Mouse (Mus musculus): ENCODE measurements around the gene Ccnd2. TPM values are rescaled to one million over a fixed set of nuclear protein-coding genes. Genes with fewer than 3 reads are reported as not detected.

The Ccnd2 gene
- polyA plus RNA-seq, 2 experiments, result 143 to 1,147 TPM

- DNase-seq (ENCODE audit: low spot score) (peak; percentile 96), ATAC-seq (ENCODE audit: low FRiP score, low read depth) (peak; percentile 14; the same call in 1 of the 2 replicates)
- Histone ChIP-seq H3K9me3 (ENCODE audit: control insufficient read depth, low read length) (no peaks in the 10 kb centered on the region), H3K4me2 (replicated peaks; ENCODE audit: low read depth, low read length, severe bottlenecking) (peak overlapping the region; percentile 95), H3K36me3 (ENCODE audit: control insufficient read depth, insufficient read depth, low read length) (peaks cover 45% of the 10 kb centered on the region), H3K4me3 (replicated peaks; ENCODE audit: low read length) (peak overlapping the region; percentile 87), H3K4me1 (ENCODE audit: control insufficient read depth, insufficient read depth, low read length) (peaks cover 35% of the 10 kb centered on the region), H3K27ac (replicated peaks; ENCODE audit: low read depth, low read length) (no peak overlapping the region), H3K27me3 (ENCODE audit: control insufficient read depth, insufficient read depth, low read length) (no peaks in the 10 kb centered on the region), H3K9ac (ENCODE audit: low read depth, low read length, severe bottlenecking) (no peak overlapping the region)
- TF ChIP-seq POLR2A (IDR thresholded peaks at IDR 0.05; ENCODE audit: borderline replicate concordance, extremely low read depth, insufficient read depth, insufficient read length), result no peak
- WGBS, result 2% methylated on average over 4 of the region's 4 CpGs
These were observed 4.3 kb downstream of the Ccnd2 start for GRCm38 (mm10) chr6:127147665-127148064.

- 84% methylated on average over 3 of the region's 3 CpGs for WGBS
- no peak for TF ChIP-seq POLR2A (IDR thresholded peaks at IDR 0.05; ENCODE audit: borderline replicate concordance, extremely low read depth, insufficient read depth, insufficient read length)
- Histone ChIP-seq H3K36me3 (ENCODE audit: control insufficient read depth, insufficient read depth, low read length) (peaks cover 52% of the 10 kb centered on the region), H3K9me3 (ENCODE audit: control insufficient read depth, low read length) (no peaks in the 10 kb centered on the region), H3K4me1 (ENCODE audit: control insufficient read depth, insufficient read depth, low read length) (peaks cover 29% of the 10 kb centered on the region), H3K4me2 (replicated peaks; ENCODE audit: low read depth, low read length, severe bottlenecking) (no peak overlapping the region; the same call in 1 of the 2 replicates), H3K27me3 (ENCODE audit: control insufficient read depth, insufficient read depth, low read length) (no peaks in the 10 kb centered on the region), H3K4me3 (replicated peaks; ENCODE audit: low read length) (no peak overlapping the region), H3K9ac (ENCODE audit: low read depth, low read length, severe bottlenecking) (no peak overlapping the region), H3K27ac (replicated peaks; ENCODE audit: low read depth, low read length) (no peak overlapping the region)
- DNase-seq (ENCODE audit: low spot score) (no peak), ATAC-seq (ENCODE audit: low FRiP score, low read depth) (no peak)
These were observed 5.6 kb downstream of the Ccnd2 start for GRCm38 (mm10) chr6:127146322-127146947.

GRCm38 (mm10) chr6:127145464-127146190 is 6.4 kb downstream of the Ccnd2 start:
- DNase-seq (ENCODE audit: low spot score) (no peak), ATAC-seq (ENCODE audit: low FRiP score, low read depth) (no peak)
- H3K27me3 ChIP-seq (ENCODE audit: control insufficient read depth, insufficient read depth, low read length), result no peaks in the 10 kb centered on the region
- no peak for TF ChIP-seq POLR2A (IDR thresholded peaks at IDR 0.05; ENCODE audit: borderline replicate concordance, extremely low read depth, insufficient read depth, insufficient read length)
- H3K4me3 ChIP-seq (replicated peaks; ENCODE audit: low read length), result no peak overlapping the region
- 61% methylated on average over 20 of the region's 20 CpGs for WGBS
- H3K9me3 ChIP-seq (ENCODE audit: control insufficient read depth, low read length), result no peaks in the 10 kb centered on the region
- H3K36me3 ChIP-seq (ENCODE audit: control insufficient read depth, insufficient read depth, low read length), result peaks cover 59% of the 10 kb centered on the region
- no peak overlapping the region for H3K9ac ChIP-seq (ENCODE audit: low read depth, low read length, severe bottlenecking)
- H3K4me2 ChIP-seq (replicated peaks; ENCODE audit: low read depth, low read length, severe bottlenecking), result no peak overlapping the region
- H3K4me1 ChIP-seq (ENCODE audit: control insufficient read depth, insufficient read depth, low read length), result peaks cover 25% of the 10 kb centered on the region
- H3K27ac ChIP-seq (replicated peaks; ENCODE audit: low read depth, low read length), result no peak overlapping the region

GRCm38 (mm10) chr6:127143576-127144288 is 8.3 kb downstream of the Ccnd2 start:
- 85% methylated on average over 7 of the region's 7 CpGs for WGBS

GRCm38 (mm10) chr6:127143124-127143520 is 8.9 kb downstream of the Ccnd2 start:
- ATAC-seq (ENCODE audit: low FRiP score, low read depth), result no peak
- DNase-seq (ENCODE audit: low spot score), result no peak
- no peak for TF ChIP-seq POLR2A (IDR thresholded peaks at IDR 0.05; ENCODE audit: borderline replicate concordance, extremely low read depth, insufficient read depth, insufficient read length)
- no peak overlapping the region for H3K27ac ChIP-seq (replicated peaks; ENCODE audit: low read depth, low read length)
- H3K4me3 ChIP-seq (replicated peaks; ENCODE audit: low read length), result no peak overlapping the region
- H3K27me3 ChIP-seq (ENCODE audit: control insufficient read depth, insufficient read depth, low read length), result no peaks in the 10 kb centered on the region
- no peak overlapping the region for H3K9ac ChIP-seq (ENCODE audit: low read depth, low read length, severe bottlenecking)
- H3K9me3 ChIP-seq (ENCODE audit: control insufficient read depth, low read length), result no peaks in the 10 kb centered on the region
- WGBS, result 71% methylated on average over 10 of the region's 10 CpGs
- peaks cover 22% of the 10 kb centered on the region for H3K4me1 ChIP-seq (ENCODE audit: control insufficient read depth, insufficient read depth, low read length)
- H3K4me2 ChIP-seq (replicated peaks; ENCODE audit: low read depth, low read length, severe bottlenecking), result no peak overlapping the region
- H3K36me3 ChIP-seq (ENCODE audit: control insufficient read depth, insufficient read depth, low read length), result peaks cover 84% of the 10 kb centered on the region

More at GRCm38 (mm10) chr6:127143576-127144288, 8.3 kb downstream of the Ccnd2 start:
- DNase-seq (ENCODE audit: low spot score) (no peak), ATAC-seq (ENCODE audit: low FRiP score, low read depth) (no peak)
- TF ChIP-seq POLR2A (IDR thresholded peaks at IDR 0.05; ENCODE audit: borderline replicate concordance, extremely low read depth, insufficient read depth, insufficient read length), result no peak
- Histone ChIP-seq H3K27me3 (ENCODE audit: control insufficient read depth, insufficient read depth, low read length) (no peaks in the 10 kb centered on the region), H3K9me3 (ENCODE audit: control insufficient read depth, low read length) (no peaks in the 10 kb centered on the region), H3K4me3 (replicated peaks; ENCODE audit: low read length) (no peak overlapping the region), H3K27ac (replicated peaks; ENCODE audit: low read depth, low read length) (no peak overlapping the region), H3K4me1 (ENCODE audit: control insufficient read depth, insufficient read depth, low read length) (peaks cover 25% of the 10 kb centered on the region), H3K4me2 (replicated peaks; ENCODE audit: low read depth, low read length, severe bottlenecking) (no peak overlapping the region), H3K9ac (ENCODE audit: low read depth, low read length, severe bottlenecking) (no peak overlapping the region), H3K36me3 (ENCODE audit: control insufficient read depth, insufficient read depth, low read length) (peaks cover 78% of the 10 kb centered on the region)
